Mouse (Mus musculus) duodenum, adult 2 months (tissue): ENCODE data around the gene Rbks. TPM values are rescaled to one million over a fixed set of nuclear protein-coding genes. Genes with fewer than 3 reads are reported as not detected.

Source experiments
- polyA plus RNA-seq: library from polyadenylated mRNA; depleted of rRNA; stranded (reverse); fragments of >200 nt; gene quantifications from 2 replicates; pipeline ENCODE4 v1.2.3, GENCODE M21; 2012; ENCODE audit warnings: low replicate concordance; rRNA removed

The Rbks gene
- 8.7 and 16.7 TPM in 2 replicates for polyA plus RNA-seq

GRCm38 (mm10) chr5:31696971-31697643 lies at the start of gene Rbks:
Rbks (minus strand) TSS chr5:31697627.

GRCm38 (mm10) chr5:31697644-31698296 lies 343 bp upstream of the Rbks start, which contains the start of gene Babam2:
Babam2 (plus strand) TSS chr5:31697684.

GRCm38 (mm10) chr5:31596481-31597429 lies 100.7 kb downstream of the Rbks start, which contains the start of gene Mrpl33:
Mrpl33 (plus strand) TSS chr5:31596935.

Other genes with a start within 250 kb of the Rbks start
- gene Zfp512, start 245.2 kb downstream of the Rbks start, polyA plus RNA-seq, result 3.0 and 4.6 TPM in 2 replicates
- not detected in 2 replicates for gene 4930548H24Rik, start 211.9 kb downstream of the Rbks start, polyA plus RNA-seq
- gene Gpn1, start 202.9 kb downstream of the Rbks start, polyA plus RNA-seq, result 3.9 and 15.5 TPM in 2 replicates
- gene Slc4a1ap, start 170.6 kb downstream of the Rbks start, polyA plus RNA-seq, result 7.0 and 9.3 TPM in 2 replicates
- gene Supt7l, start 169.8 kb downstream of the Rbks start, polyA plus RNA-seq, result 4.6 and 6.4 TPM in 2 replicates
- gene Mrpl33, start 100.7 kb downstream of the Rbks start, polyA plus RNA-seq, result 3.8 and 4.0 TPM in 2 replicates
- gene Babam2, start 57 bp upstream of the Rbks start, polyA plus RNA-seq, result 18.7 and 19.2 TPM in 2 replicates